Comparison of ENCODE assay signal across 23 mouse cellular contexts in genomic region chr16:14124709-14125108, GRCm38 (mm10). TPM values are rescaled to one million over a fixed set of nuclear protein-coding genes. Genes with fewer than 3 reads are reported as not detected.
A peak's percentile ranks its signal among the peaks of the same experiment; 100 is the strongest.
DNase-seq lines count a peak whose midpoint lies in the region; ATAC-seq and TF ChIP-seq lines count a peak whose summit lies in the region.
"Had no signal": no experiment of that assay in that cellular context is flagged by ENCODE, and none has a peak within 500 bp of the region (broad histone marks: within the 10 kb centered on the region; RNA-seq: fewer than 3 reads in every experiment).

No protein-coding gene starts in this region.

- no peak for TF ChIP-seq CTCF in E14TG2a.4 (conservative IDR thresholded peaks at IDR 0.05; ENCODE audit: low read length)

- H3K27ac ChIP-seq in ES-E14 (ENCODE audit: insufficient read depth, low read depth, low read length, poor library complexity, severe bottlenecking): peak overlapping the region; percentile 4; the same call in 1 of the 2 replicates
- H3K27ac ChIP-seq in intestine, embryonic 16.5 days (ENCODE audit: low read length): no peak overlapping the region
- H3K27ac ChIP-seq: embryonic facial prominence, embryonic 10.5 days; hindbrain, embryonic 13.5 days; limb, embryonic 12.5 days; midbrain, embryonic 12.5 days had no signal

- H3K4me2 ChIP-seq in intestine, embryonic 16.5 days (ENCODE audit: low read depth, low read length): no peak overlapping the region
- H3K4me2 ChIP-seq: hindbrain, embryonic 13.5 days; limb, embryonic 12.5 days; liver, embryonic 11.5 days; midbrain, embryonic 12.5 days had no signal

- ATAC-seq in intestine, embryonic 16.5 days: no peak
- ATAC-seq: forebrain, embryonic 16.5 days; liver, postnatal 0 days had no signal

- DNase-seq in ES-E14 (ENCODE audit: low read depth, low spot score): no peak
- DNase-seq in adrenal gland, postnatal 14 days: peak; percentile 79
- DNase-seq in lung, postnatal 14 days: peak; percentile 42
- DNase-seq in thymus, adult 18-20 months: no peak
- DNase-seq in right cerebral cortex, adult 2 months (ENCODE audit: low spot score in 2 of 2): no peak
- no peak for DNase-seq in spleen, postnatal 36 days (ENCODE audit: low spot score in 2 of 2)
- DNase-seq: B cell, adult 2 months; cerebellum, adult 9-10 months; gastrocnemius, postnatal 14 days; heart, postnatal 36 days; kidney, adult 8-10 months; kidney, postnatal 10 days; liver, postnatal 0 days; thymus, postnatal 14 days had no signal

- in situ Hi-C loops in ES-E14 (cut with MboI; ENCODE audit: low sequenced_read_pairs in 2 of 2, unreplicated experiment in 2 of 2): loop anchor here in 1 of 2 experiments (10.0 kb wide), 1 partner anchor 220 kb away; the partner anchor contains the start of genes Mpv17l and Pdxdc1

- H3K4me1 ChIP-seq in E14TG2a.4 (replicated peaks; ENCODE audit: low read depth, low read length) (peaks cover 43% of the 10 kb centered on the region), ES-E14 (ENCODE audit: control insufficient read depth in 2 of 2, insufficient read depth in 2 of 2, low read length in 2 of 2, poor library complexity in 1 of 2) (peaks cover 6 to 9% of the 10 kb centered on the region in 2 experiments; a peak in 2 of 4 replicates)
- no peaks in the 10 kb centered on the region for H3K4me1 ChIP-seq in intestine, embryonic 16.5 days (ENCODE audit: control insufficient read depth, insufficient read depth, low read length)
- H3K4me1 ChIP-seq: embryonic facial prominence, embryonic 10.5 days; hindbrain, embryonic 13.5 days; limb, embryonic 12.5 days; midbrain, embryonic 12.5 days had no signal

- H3K9ac ChIP-seq in ES-E14 (ENCODE audit: insufficient read depth, low read depth, low read length, poor library complexity, severe bottlenecking): no peak overlapping the region; the same call in 1 of the 2 replicates
- H3K9ac ChIP-seq in intestine, embryonic 16.5 days (ENCODE audit: low read depth, low read length): no peak overlapping the region
- H3K9ac ChIP-seq: hindbrain, embryonic 13.5 days; limb, embryonic 12.5 days; liver, postnatal 0 days; midbrain, embryonic 12.5 days had no signal

- H3K36me3 ChIP-seq in E14TG2a.4 (ENCODE audit: insufficient read depth, low read length) (peaks cover 81% of the 10 kb centered on the region), ES-E14 (ENCODE audit: control insufficient read depth, insufficient read depth, low read length, poor library complexity, severe bottlenecking) (peaks cover 19% of the 10 kb centered on the region)
- H3K36me3 ChIP-seq in intestine, embryonic 16.5 days (ENCODE audit: control insufficient read depth, insufficient read depth, low read length): peaks cover 26% of the 10 kb centered on the region

- H3K4me3 ChIP-seq in E14TG2a.4 (replicated peaks; ENCODE audit: low read length) (peak overlapping the region; percentile 35), ES-E14 (ENCODE audit: insufficient read depth in 1 of 2, low read depth in 1 of 2, low read length in 2 of 2, poor library complexity in 1 of 2, severe bottlenecking in 1 of 2) (0 out of 4 replicates have a peak overlapping the region, but pooled peaks of 1 of the 2 experiments have one; percentile 7)
- H3K4me3 ChIP-seq in intestine, embryonic 16.5 days (ENCODE audit: low read length): no peak overlapping the region
- H3K4me3 ChIP-seq: embryonic facial prominence, embryonic 10.5 days; hindbrain, embryonic 13.5 days; limb, embryonic 12.5 days; midbrain, embryonic 12.5 days had no signal

- 99% methylated on average over 7 of the region's 7 CpGs for WGBS in intestine, embryonic 16.5 days

- H3K9me3 ChIP-seq in E14TG2a.4 (ENCODE audit: low read length) (0 out of 2 replicates have a peak, but pooled peaks cover 3% of the 10 kb centered on the region), ES-E14 (ENCODE audit: control insufficient read depth, insufficient read depth, low read depth, low read length) (no peaks in the 10 kb centered on the region)
- H3K9me3 ChIP-seq in intestine, embryonic 16.5 days (ENCODE audit: control insufficient read depth, low read length): no peaks in the 10 kb centered on the region
- H3K9me3 ChIP-seq: embryonic facial prominence, embryonic 10.5 days; hindbrain, embryonic 13.5 days; limb, embryonic 12.5 days; midbrain, embryonic 12.5 days had no signal

- H3K27me3 ChIP-seq in E14TG2a.4 (ENCODE audit: insufficient read depth, low read length): no peaks in the 10 kb centered on the region
- H3K27me3 ChIP-seq in intestine, embryonic 16.5 days (replicated peaks; ENCODE audit: control insufficient read depth, insufficient read depth, low read length): no peaks in the 10 kb centered on the region
- H3K27me3 ChIP-seq: CH12.LX; hindbrain, embryonic 13.5 days; limb, embryonic 12.5 days; midbrain, embryonic 12.5 days had no signal

TF ChIP-seq in ES-E14, 5 proteins besides CTCF, POLR2A, EP300 and RAD21:
- TF ChIP-seq MAFK (IDR thresholded peaks at IDR 0.05; ENCODE audit: insufficient read depth, low read depth, low read length): no peak
- no peak for TF ChIP-seq CHD2 (IDR thresholded peaks at IDR 0.05; ENCODE audit: low read depth, low read length)
- no peak for TF ChIP-seq HCFC1 (IDR thresholded peaks at IDR 0.05; ENCODE audit: borderline replicate concordance, insufficient read depth, low read length)
- TF ChIP-seq ZNF384 (IDR thresholded peaks at IDR 0.05; ENCODE audit: low read depth, low read length): no peak
- no peak for TF ChIP-seq ZC3H11A (IDR thresholded peaks at IDR 0.05; ENCODE audit: borderline replicate concordance, low read depth, low read length)

RNA-seq across cellular contexts. Expression of gene Nde1, which starts 38.4 kb away (rescaled TPM):
- 61.3 and 69.1 TPM in 2 replicates for total RNA-seq in ES-E14 (2012; rRNA removed)
- 41.0 and 43.6 TPM in 2 replicates for total RNA-seq in adrenal gland, postnatal 14 days (2021)
- 59.2 and 65.8 TPM in 2 replicates for polyA plus RNA-seq in intestine, embryonic 16.5 days (2015; fragmentation: Nextera tagmentation; extraction: Ambion mirVana)

RNA-seq across cellular contexts. Expression of gene Marf1, which starts 38.4 kb away (rescaled TPM):
- 24.1 and 26.4 TPM in 2 replicates for total RNA-seq in ES-E14 (2012; rRNA removed)
- total RNA-seq in adrenal gland, postnatal 14 days (2021): 84.5 and 100 TPM in 2 replicates
- polyA plus RNA-seq in intestine, embryonic 16.5 days (2015; fragmentation: Nextera tagmentation; extraction: Ambion mirVana): 11.1 and 11.9 TPM in 2 replicates

Comparison
In these comparisons a context has a peak if more than half of its experiments do, and no peak if none do; other contexts are left out.
1. DNase-seq: peak in adrenal gland, postnatal 14 days (single experiment) and lung, postnatal 14 days (single experiment); none in ES-E14 (single experiment), thymus, adult 18-20 months (0 of 2), right cerebral cortex, adult 2 months (0 of 2) and spleen, postnatal 36 days (0 of 2).